Mouse (Mus musculus) CH12F3 (cell line): ENCODE data around the gene Trim28.

Experiments
- in situ Hi-C: fragments of 300-500 bp; cut with MboI; formaldehyde crosslinking; loops from 2 replicates; pipeline ENCODE4 v1.14.3; 2020; ENCODE audit warnings: low sequenced_read_pairs

The Trim28 gene

DNA sequence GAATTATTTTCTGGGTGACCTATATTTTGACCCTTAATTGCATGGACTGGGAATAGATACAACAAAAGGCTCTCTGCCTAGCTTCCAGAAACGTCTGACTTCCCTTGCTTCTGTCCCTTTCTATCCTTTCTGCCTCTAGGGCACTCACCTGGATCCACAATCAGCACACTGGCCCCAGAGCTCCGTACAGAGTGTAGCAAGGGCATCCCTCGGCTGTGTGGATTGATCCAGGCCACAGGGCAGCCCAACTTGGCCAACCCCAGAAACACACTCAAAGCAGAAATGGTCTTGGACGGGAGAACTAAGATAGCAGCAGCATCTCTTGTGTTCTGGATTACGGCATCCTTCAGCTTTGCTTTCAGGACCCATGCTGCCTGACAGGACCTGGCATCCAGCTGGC lies 1.7 kb upstream of the Trim28 start:
- in situ Hi-C loops, result no loop called here

DNA sequence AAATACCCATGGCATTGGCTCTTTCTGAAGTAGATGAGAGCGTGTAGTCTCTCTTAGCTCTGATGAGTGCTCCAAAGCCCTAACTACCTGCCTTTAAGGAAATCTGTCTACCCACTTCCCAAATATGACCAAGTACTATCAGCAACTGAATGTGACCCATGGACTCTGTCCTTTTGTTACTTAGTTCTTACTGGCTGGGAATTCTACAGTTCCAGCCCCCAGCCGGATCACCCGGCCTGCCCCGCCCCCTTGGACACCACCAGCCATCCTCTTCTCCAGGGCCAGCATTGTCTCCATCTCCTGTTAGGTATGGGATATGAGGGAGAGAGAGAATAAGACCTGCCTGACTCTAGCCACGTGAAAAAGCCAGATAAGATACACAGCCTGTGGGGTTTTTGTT lies 861 bp upstream of the Trim28 start, which contains the start of gene Slc27a5:
Gene Slc27a5 (minus strand): TSS at position 140 of the 400 bp plus-strand sequence.
- in situ Hi-C loops, result no loop called here

DNA sequence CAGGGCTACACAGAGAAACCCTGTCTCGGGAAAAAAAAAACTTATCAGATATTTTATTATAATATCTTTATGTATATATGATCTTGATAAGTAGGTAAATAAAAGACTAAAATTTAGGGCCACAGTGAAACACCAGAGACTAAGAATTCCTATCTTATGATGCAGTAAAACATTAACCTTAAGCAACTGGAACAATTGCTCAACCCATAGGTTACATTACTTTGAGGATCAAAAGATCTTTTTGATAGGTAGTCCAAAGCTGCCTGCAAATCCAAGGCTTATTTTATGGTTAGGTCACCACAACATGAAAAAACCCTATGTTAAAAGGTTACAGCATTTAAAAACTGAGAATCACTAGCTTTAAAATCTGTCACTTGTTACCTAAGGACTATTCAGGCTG lies 2.7 kb downstream of the Trim28 start:
- in situ Hi-C loops, result no loop called here

DNA sequence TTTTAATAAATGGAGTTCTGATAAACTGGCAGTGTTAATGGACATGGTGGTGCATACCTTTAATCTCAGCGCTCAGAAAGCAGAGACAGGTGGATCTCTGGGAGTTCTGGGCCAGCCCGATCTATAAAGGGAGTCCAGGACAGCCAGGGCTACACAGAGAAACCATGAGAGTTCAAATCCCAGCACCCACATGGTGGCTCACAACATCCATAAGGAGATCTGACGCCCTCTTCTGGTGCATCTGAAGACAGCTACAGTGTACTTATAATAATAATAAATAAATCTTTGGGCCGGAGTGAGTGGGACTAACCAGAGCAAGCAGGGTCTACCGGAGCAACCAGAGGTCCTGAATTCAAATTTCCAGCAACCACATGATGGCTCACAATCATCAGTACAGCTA lies 4.5 kb downstream of the Trim28 start:
- in situ Hi-C loops, result no loop called here

DNA sequence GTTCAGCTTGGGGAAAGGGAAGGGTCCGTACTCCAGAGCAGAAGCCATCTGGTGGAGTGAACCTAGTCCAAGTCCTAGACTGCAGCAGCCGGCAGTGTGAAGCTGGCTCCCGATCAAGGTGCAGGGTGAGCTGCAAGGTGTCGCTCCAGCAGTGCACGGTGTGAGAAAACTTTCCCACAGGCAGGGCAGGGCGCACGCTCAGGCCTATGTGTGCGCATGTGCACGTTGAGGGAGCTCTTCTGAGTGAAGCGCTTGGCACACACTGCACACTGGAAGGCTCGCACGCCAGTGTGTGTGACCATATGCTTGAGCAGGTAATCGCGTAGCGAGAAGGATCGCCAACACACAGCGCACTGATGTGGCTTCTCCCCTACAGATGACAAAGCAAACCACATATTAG lies 7.1 kb downstream of the Trim28 start:
- in situ Hi-C loops, result no loop called here

DNA sequence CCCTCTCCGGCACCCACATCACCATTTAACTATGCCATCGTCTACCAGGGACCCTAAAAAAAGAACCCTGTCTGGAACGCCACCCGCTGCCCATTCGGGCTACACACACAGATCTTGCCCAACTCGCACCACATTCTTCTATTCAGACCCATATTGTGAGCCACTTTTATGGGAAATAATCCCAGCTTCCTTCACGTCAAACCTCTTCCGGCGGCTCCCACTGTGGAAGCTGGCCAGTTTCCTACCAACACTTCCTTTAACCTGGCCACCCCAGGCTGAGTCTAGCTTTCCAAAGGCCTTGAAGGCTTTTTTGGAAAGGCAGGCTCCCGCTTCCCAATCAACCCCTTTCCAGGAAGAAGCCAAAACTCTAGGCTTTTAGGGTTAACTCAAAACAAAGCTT lies 7.6 kb downstream of the Trim28 start:
- in situ Hi-C loops, result no loop called here

DNA sequence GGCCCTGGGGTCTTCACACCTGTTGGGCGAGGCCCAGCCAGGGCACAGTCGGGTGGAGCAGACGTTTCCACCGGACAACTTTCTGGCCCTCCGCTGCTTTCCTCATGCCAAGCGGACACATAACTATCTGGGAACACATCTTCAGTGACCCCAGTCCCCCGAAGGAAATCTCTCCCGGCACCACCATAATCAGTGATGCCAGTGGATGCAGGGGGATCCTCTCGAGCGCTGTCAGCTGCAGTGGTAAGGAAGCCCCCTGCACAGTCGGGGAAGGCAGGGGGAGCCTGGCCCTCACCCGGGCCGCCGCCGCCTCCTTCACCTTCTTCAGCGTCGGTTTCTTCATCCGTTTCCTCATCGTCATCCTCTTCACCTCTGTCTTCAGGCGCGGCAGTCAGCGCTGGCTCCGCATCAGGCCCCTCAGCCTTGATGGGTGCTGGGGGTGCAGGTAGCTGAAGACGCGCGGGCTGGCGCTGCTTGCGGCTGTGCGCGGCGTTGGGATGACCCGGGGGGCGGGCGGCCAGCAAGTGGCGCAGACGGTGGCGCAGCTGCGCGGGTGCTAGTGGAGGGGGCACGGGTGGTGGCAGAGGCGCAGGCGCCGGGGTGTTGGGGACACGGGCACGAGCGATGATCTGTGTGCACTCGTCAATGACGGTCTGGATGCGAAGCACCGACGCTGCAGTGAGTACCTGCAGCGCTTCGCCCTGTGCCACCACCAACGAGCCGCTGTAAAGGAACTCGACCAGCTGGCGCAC lies 8.6 kb downstream of the Trim28 start:
- in situ Hi-C loops, result no loop called here

DNA sequence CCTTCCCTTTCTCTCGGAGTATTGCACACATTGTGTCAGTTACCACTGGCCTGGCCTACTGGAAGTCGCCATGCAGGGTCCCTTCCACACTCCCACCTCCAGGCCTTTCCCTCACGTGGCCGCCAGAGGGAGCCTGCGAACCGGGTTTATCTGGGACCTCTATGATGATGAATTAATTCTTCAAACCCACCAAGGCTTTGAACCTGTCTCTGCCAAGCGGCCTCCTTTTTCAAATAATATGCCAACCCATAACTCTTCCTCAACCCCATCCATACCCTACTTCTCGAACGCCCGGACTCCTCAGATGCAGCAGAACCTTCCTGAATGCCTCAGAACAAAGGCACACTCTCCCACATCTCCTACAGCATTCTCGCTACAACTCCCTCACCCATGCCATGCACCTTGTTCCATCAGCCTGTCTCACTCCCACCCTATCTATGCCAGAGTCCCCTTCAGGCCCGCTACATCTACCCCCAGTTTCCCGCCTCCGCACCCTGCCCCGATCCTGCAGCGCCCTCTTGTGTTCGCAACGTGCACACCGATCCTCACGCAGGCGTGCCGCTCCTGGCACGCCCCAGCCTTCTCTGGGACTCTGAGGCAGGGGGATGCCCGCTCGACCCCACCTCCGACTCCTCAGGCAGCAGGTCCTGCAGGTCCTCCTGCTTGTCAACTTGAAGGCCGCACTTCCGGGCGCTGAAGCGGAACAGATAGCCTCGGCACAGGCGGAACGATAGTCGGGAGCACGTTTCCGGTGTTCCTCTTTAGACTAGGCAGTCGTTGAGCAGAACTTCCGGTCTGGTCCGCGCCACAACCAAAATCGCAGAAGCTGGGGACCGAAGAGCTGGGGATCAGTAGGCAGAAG lies 10.5 kb downstream of the Trim28 start:
- in situ Hi-C loops, result no loop called here

DNA sequence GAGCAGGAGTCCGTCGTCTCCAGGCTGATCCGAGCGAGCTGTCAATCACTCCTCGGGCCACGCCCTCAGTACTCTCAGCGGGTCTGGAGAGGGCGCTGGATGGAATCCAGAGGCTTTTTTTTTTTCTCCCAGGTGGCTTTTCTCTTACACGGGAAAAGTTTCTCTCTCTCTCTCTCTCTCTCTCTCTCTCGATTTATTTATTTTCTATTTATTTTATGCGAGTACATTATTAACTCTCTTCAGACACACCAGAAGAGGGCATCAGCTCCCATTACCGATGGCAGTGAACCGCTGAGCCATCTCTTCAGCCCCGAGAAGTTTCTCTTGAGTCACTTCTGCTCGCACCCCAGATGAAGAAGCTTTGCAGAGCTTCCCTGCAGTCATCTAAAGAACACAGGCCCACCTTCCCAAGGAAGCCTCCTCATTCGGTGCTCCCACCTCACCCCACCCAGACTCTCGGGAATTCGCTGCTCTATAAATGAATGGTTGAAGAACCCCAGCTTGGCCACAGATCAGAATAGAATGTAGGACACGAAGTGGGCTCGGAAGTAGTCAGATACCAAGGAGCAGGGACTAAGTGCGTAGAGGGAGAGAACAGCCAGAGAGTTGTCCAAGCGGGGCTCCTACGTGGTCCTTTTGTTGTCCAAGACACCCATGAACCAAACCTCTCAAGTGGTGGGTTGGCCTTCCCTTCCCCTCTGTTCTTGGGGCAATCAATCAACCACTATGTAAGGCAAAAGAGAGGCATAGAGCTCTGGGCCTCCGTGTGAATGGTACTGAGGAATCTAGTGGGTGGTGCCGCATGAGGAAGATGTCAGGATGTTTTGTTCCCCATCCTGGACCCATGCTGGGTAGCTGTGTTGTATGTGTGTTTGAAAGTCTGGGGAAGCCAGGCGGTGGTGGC lies 11.3 kb downstream of the Trim28 start, which contains the start of gene Zbtb45:
Gene Zbtb45 (minus strand): TSS at position 30 of the 904 bp plus-strand sequence.
- in situ Hi-C loops, result no loop called here

DNA sequence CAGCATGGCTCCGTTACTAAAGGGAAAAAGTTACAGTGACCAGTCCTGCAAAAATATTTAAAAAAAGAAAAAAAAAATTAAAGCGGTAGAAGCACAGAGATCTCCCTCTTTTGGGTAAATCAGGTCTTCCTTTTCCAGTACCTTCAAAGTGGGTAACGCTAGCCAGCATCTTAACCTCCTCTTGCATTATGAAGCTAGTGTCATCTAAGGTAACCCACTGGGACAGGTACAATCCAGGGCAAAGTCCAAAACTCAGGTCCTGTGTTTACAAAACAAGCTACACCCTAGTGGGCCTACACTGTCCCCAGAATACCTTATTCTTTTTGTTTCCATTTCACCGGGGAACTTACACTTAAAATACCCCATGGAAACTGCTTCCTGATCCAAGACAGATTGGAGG lies 14.8 kb downstream of the Trim28 start:
- in situ Hi-C loops, result no loop called here

DNA sequence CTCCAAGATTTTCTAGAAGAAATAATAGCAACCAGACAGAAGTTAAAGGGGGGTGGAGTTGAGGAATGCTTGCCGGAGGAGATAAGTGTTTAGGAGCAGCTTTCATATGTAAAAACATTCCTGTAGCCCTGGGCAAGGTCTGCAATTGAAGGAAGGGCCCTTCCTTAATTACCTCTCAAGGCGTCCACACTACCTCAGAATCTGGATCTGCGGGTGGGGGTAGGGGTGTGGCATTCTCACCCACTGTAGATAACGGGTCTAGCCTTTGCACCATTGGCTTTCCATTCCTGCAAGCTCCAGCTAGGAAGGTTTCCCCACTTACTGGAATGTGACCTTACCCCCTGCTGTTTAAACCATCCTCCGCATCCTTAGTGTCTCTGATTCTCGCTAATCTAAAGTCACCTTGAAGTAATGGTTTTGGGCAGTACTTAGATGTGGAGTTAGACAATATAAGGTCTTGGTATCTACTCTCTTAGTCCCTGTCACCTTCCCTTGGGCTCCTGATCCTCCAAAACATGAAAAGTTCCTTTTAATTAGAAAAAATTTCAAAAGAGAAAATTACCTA lies 15.4 kb downstream of the Trim28 start:
- in situ Hi-C loops, result no loop called here

DNA sequence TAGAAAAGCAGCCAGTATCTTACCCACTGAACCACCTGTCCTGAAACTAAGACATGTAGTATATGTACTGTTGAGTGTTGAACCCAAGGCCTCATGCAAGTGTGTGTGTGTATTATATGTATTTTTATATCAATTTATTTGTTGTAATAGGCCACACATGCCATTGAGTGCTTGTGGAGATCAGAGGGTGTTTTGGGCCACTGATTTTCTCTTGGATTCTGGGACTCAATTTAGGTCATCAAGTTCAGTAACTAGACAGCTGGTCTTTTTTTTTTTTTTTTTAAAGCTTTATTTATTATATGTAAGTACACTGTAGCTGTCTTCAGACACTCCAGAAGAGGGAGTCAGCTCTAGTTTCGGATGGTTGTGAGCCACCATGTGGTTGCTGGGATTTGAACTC lies 16.3 kb downstream of the Trim28 start:
- in situ Hi-C loops, result no loop called here

DNA sequence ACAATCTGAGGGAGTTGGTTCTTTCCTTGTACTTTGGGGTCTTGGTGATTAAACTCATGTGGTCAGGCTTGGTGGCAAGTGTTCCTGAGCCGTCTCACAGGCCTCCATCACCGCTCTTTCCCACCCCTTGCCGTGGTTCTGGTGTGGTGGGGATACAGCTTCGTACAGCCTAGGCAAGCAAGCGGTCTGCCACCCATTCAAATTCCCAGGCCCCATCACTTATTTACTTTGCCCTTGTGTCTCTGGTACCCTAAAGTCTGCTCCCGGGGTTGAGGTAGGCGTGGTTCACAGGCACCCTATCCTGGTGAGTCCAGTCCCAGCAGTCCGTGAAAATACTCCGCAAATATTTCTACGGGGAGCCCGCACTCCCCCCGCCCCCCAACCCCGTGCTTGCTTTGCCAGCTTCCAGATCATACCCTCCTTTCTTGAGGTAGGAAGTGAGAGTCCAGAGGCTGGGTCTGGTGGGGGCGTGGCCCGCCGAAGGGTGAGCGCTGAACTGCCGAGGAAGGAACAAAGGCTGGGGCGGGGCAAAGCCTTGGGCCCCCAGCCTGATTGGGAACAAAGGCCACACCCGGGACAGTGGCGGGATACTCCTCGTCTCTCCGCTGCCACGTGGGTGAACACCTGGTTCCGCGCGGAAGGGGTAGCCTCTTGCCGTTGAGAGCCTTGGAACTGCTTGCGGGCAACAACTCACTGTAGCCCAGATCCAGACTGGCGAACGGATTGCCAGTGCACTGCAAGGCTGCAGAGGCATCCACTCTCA lies 24.0 kb downstream of the Trim28 start:
- in situ Hi-C loops, result no loop called here

DNA sequence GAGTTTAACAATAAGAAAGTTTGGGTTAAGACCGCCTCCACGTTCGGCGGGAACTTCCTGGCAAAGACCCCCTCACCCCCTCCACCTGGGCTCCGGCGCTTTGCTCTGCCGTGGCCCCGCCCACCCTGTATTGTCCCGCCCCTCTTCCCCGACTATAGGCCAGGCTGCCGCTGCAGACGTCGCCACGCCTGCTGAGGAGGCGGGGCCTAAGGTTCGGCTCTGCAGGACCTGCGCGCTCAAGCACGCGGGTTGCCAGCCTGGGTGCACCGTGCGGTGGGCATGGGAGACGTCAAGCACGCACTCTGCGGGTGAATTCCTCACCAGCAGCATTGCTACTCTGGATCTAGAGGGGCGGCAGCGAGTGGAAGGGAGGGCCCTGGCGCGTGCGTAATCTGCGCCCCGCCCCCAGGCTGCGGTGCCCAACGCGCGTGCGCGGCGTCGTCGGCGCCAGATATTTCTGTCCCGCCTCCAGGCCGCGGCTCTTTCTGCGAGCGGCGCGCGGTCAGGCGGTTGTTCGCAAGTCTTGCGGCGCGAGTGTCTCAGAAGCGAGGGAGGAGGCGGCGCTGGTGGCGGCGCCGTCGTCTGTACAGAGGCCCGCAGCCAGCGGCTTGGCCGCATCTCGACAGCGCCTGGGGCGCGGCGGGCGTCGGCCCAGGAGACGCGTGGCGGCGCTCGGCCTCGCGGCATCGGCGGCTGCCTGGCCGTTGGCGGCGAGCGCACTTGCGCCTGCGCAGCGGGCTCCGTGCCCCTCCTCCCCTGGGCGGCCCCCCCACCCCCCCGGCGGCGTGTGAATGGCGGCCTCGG lies 25.2 kb downstream of the Trim28 start:
- in situ Hi-C loops, result no loop called here

DNA sequence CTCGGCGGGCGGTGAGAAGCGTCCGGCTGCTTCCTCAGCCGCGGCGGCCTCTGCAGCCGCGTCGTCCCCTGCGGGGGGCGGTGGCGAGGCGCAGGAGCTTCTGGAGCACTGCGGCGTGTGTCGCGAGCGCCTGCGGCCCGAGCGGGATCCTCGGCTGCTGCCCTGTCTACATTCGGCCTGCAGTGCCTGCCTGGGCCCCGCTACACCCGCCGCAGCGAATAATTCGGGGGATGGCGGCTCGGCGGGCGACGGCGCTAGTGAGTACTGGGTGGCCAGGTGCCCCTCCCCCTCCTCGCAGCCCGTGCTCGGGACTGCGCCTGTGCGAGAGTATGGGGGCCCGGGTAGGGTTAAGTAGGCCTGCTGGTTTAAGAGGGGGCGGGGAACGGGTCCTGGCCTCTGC lies 25.9 kb downstream of the Trim28 start:
- in situ Hi-C loops, result no loop called here

DNA sequence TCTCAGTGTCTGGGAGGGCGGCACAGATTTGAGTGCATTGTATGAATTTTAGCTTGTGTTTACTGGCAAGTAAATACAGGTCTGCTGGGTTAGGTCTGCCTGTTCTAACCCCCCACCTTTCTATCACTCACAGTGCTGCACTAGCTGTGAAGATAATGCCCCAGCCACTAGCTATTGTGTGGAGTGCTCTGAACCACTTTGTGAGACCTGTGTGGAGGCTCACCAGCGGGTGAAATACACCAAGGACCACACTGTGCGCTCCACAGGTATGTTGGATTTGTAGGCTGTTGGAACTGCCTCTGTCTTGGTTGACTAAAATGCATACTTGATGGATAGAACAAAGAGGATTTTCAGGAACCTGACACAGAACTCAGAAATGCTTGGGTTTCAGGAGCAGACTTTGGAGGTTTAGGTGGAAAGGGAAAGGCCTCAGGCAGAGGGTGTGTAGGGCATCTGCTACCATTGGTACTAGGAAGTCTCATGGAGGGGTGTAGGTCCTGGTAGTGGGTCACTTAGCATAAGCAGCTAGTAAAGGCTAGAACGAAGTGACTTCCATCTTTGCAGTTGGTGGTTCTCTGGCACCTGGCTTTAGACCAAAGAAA lies 26.7 kb downstream of the Trim28 start:
- in situ Hi-C loops, result no loop called here

DNA sequence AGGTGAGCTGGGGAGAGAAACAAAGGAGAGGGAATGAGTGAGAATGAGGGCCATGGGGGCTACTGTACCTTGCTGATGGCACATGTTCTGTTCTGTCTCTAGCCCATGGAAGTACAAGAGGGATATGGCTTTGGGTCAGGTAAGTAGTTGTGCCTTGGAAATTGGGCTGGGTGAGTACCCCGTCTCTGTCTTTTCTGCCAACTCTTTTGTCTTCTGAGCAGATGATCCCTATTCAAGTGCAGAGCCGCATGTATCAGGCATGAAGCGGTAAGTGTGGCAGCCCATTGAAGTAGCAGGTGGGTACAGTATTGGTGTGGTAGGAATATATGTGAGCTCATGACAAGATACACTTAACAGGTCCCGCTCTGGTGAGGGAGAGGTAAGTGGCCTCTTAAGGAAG lies 30.1 kb downstream of the Trim28 start:
- in situ Hi-C loops, result no loop called here

DNA sequence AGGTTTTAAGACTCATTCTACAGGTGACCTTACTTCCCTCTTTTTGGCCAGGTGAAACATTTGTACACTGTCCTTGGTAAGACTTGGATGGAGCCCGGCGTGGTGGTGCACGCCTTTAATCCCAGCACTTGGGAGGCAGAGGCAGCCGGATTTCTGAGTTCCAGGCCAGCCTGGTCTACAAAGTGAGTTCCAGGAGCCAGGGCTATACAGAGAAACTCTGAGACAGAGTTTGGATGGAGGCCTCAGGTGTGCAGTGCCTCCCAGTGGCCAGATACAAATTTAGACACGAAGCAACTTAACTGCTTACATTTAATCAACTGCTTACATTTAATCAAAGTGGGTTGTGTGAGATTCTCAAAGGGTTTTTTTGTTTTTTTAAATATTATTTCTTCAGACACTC lies 32.2 kb downstream of the Trim28 start:
- in situ Hi-C loops, result no loop called here

DNA sequence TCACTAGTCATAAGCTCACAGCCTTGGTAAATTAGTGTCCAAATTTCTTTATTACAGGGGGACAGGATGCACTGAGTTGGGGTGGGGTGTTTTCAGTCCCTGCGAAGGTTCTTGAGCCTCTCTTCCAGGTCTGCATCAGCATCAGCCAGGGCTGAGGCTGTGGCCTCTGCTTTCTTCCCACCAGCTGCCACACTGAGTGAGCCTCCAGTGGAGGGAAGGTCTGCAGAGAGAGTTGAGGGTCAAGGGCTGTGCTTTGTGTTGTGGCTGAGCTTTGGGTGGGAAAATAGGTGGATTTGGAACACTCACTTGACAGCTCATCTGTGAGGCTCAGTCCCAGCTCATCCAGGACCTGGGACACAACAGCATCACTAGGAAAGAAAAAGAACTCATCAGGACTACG lies 33.1 kb downstream of the Trim28 start:
- in situ Hi-C loops, result no loop called here
